Mouse (Mus musculus) E14TG2a.4 (cell line): ENCODE measurements around the gene Pcca.

Experiments used
- H3K27me3 ChIP-seq: 2 replicates; pipeline ENCODE4 v1.6.1; 2014; ENCODE audit warnings: low read length, control low read depth; ENCODE audit not compliant: insufficient read depth
- H3K36me3 ChIP-seq: 2 replicates; pipeline ENCODE4 v1.6.1; 2014; ENCODE audit warnings: low read length, control low read depth; ENCODE audit not compliant: insufficient read depth
- H3K4me1 ChIP-seq: replicated peaks from 2 replicates; pipeline ENCODE4 v1.6.1; 2014; ENCODE audit warnings: low read depth, low read length, control low read depth
- H3K4me3 ChIP-seq: replicated peaks from 2 replicates; pipeline ENCODE4 v1.5.1; 2014; ENCODE audit warnings: mild to moderate bottlenecking, low read length
- H3K9me3 ChIP-seq: 2 replicates; pipeline ENCODE4 v1.6.1; 2014; ENCODE audit warnings: low read length, control low read depth
- CTCF ChIP-seq: conservative IDR thresholded peaks from 2 replicates; pipeline ENCODE4 v1.5.1; 2014; ENCODE audit warnings: low read length
- NANOG ChIP-seq: IDR thresholded peaks from 2 replicates; pipeline ENCODE4 v1.6.1; 2014; ENCODE audit warnings: borderline replicate concordance, low read length, mixed read lengths
- POU5F1 ChIP-seq: IDR thresholded peaks from 2 replicates; pipeline ENCODE4 v1.6.1; 2014; ENCODE audit warnings: low read length, borderline replicate concordance

Pcca gene

GRCm38 (mm10) chr14:122688378-122688777 lies 154.3 kb downstream of the Pcca start:
- Histone ChIP-seq H3K4me1 (peaks cover 12% of the 10 kb centered on the region), H3K36me3 (no peaks in the 10 kb centered on the region), H3K27me3 (no peaks in the 10 kb centered on the region), H3K4me3 (no peak overlapping the region), H3K9me3 (no peaks in the 10 kb centered on the region)
- no peak for TF ChIP-seq POU5F1
- TF ChIP-seq NANOG: no peak
- no peak for TF ChIP-seq CTCF

GRCm38 (mm10) chr14:122689136-122689815 lies 155.2 kb downstream of the Pcca start:
- Histone ChIP-seq H3K27me3 (no peaks in the 10 kb centered on the region), H3K4me1 (peaks cover 10% of the 10 kb centered on the region), H3K9me3 (no peaks in the 10 kb centered on the region), H3K36me3 (no peaks in the 10 kb centered on the region), H3K4me3 (no peak overlapping the region)
- TF ChIP-seq POU5F1 (no peak), CTCF (no peak), NANOG (no peak)

- Histone ChIP-seq H3K27me3 (no peaks in the 10 kb centered on the region), H3K4me3 (no peak overlapping the region)
- no peak for TF ChIP-seq CTCF
- TF ChIP-seq POU5F1: no peak
- no peak for TF ChIP-seq NANOG
These were observed 157.4 kb downstream of the Pcca start for GRCm38 (mm10) chr14:122691555-122691954.

GRCm38 (mm10) chr14:122700333-122700732 lies 166.2 kb downstream of the Pcca start:
- Histone ChIP-seq H3K4me3 (no peak overlapping the region), H3K9me3 (peaks cover 18% of the 10 kb centered on the region), H3K36me3 (0 out of 2 replicates have a peak, but pooled peaks cover 5% of the 10 kb centered on the region), H3K4me1 (no peaks in the 10 kb centered on the region), H3K27me3 (no peaks in the 10 kb centered on the region)
- TF ChIP-seq CTCF: no peak
- TF ChIP-seq NANOG: no peak
- TF ChIP-seq POU5F1: no peak

More at GRCm38 (mm10) chr14:122691555-122691954, 157.4 kb downstream of the Pcca start:
- Histone ChIP-seq H3K9me3 (no peaks in the 10 kb centered on the region), H3K36me3 (no peaks in the 10 kb centered on the region), H3K4me1 (no peaks in the 10 kb centered on the region)

GRCm38 (mm10) chr14:122713793-122714192 lies 179.7 kb downstream of the Pcca start:
- no peak for TF ChIP-seq POU5F1
- no peaks in the 10 kb centered on the region for H3K4me1 ChIP-seq
- H3K36me3 ChIP-seq: no peaks in the 10 kb centered on the region
- H3K9me3 ChIP-seq: no peaks in the 10 kb centered on the region
- no peaks in the 10 kb centered on the region for H3K27me3 ChIP-seq
- no peak overlapping the region for H3K4me3 ChIP-seq

GRCm38 (mm10) chr14:122714911-122715310 lies 180.8 kb downstream of the Pcca start:
- H3K9me3 ChIP-seq: no peaks in the 10 kb centered on the region
- TF ChIP-seq NANOG (no peak), CTCF (no peak), POU5F1 (no peak)
- H3K4me1 ChIP-seq: no peaks in the 10 kb centered on the region
- no peaks in the 10 kb centered on the region for H3K36me3 ChIP-seq
- H3K27me3 ChIP-seq: no peaks in the 10 kb centered on the region
- no peak overlapping the region for H3K4me3 ChIP-seq

- no peak overlapping the region for H3K4me3 ChIP-seq
- no peaks in the 10 kb centered on the region for H3K4me1 ChIP-seq
- no peaks in the 10 kb centered on the region for H3K36me3 ChIP-seq
- no peaks in the 10 kb centered on the region for H3K27me3 ChIP-seq
- H3K9me3 ChIP-seq: no peaks in the 10 kb centered on the region
- TF ChIP-seq CTCF: no peak
- TF ChIP-seq POU5F1: no peak
- no peak for TF ChIP-seq NANOG
These were observed 181.9 kb downstream of the Pcca start for GRCm38 (mm10) chr14:122716057-122716456.

- Histone ChIP-seq H3K4me3 (no peak overlapping the region), H3K36me3 (no peaks in the 10 kb centered on the region), H3K9me3 (no peaks in the 10 kb centered on the region), H3K27me3 (no peaks in the 10 kb centered on the region), H3K4me1 (no peaks in the 10 kb centered on the region)
- TF ChIP-seq NANOG (no peak), CTCF (no peak), POU5F1 (no peak)
These were observed 185.5 kb downstream of the Pcca start for GRCm38 (mm10) chr14:122719496-122720080.
